Mouse (Mus musculus): ENCODE results near the gene Actl10. TPM values are rescaled to one million over a fixed set of nuclear protein-coding genes. Genes with fewer than 3 reads are reported as not detected.

The Actl10 gene
- polyA plus RNA-seq, 1 experiment from 2014 or later, result not detected

DNA sequence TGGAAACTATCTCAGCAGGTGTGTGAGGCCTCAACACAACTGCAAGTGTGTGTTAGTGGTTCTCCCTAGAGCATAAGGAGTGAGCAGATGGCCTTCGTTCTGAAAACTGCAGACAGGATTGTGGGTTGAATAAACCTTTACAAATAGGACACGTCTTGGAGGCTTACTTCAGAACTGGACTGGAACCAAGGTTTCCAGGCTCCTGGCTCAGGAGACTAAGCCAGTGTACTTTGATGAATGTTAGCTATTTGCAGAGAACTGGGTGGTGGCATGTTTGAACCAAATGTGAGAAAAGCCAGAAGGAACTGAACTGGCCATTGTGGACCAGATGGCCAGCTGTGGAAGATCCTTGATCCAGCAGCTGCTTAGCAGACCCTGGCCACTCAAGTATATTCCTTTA is 13.3 kb upstream of the Actl10 start:
- no peak for TF ChIP-seq CTCF (IDR thresholded peaks at IDR 0.05; ENCODE audit: low read depth)
- Histone ChIP-seq H3K9me3 (ENCODE audit: control insufficient read depth) (no peaks in the 10 kb centered on the region), H3K4me1 (replicated peaks; ENCODE audit: control insufficient read depth, insufficient read depth, low read length) (no peaks in the 10 kb centered on the region), H3K27ac (ENCODE audit: low read depth, low read length) (no peak overlapping the region), H3K4me3 (ENCODE audit: low read depth, low read length) (no peak overlapping the region), H3K27me3 (replicated peaks; ENCODE audit: control insufficient read depth, insufficient read depth, low read length) (no peaks in the 10 kb centered on the region), H3K36me3 (ENCODE audit: control insufficient read depth, insufficient read depth) (peaks cover 12% of the 10 kb centered on the region), H3K4me2 (replicated peaks; ENCODE audit: low read depth) (no peak overlapping the region), H3K9ac (ENCODE audit: low read depth, low read length) (no peak overlapping the region)
- ATAC-seq, result no peak
- WGBS, result 62% methylated on average over 2 of the region's 2 CpGs

DNA sequence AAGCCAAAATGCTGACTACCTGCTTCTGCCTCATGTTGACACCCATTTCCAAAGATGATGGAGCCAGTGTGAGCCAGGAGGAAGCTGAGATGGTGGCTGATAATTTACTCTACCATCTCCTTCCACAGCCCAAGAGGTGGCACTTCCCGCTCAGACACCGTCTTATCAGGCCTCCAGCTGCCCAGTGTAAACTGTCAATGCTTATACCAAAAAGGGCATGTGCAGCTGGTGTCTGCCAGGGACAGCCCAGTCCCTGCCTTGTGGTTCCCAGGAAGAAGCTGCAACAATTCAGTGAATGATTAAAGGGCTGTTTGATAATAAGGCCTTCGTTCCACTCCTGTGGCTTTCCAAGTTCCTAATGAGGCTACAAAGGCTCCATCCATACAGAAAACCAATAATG is 12.9 kb upstream of the Actl10 start:
- no peak for ATAC-seq
- H3K9me3 ChIP-seq (ENCODE audit: control insufficient read depth), result no peaks in the 10 kb centered on the region
- 38% methylated on average over 3 of the region's 3 CpGs for WGBS
- TF ChIP-seq CTCF (IDR thresholded peaks at IDR 0.05; ENCODE audit: low read depth), result no peak
- H3K9ac ChIP-seq (ENCODE audit: low read depth, low read length), result no peak overlapping the region
- H3K27me3 ChIP-seq (replicated peaks; ENCODE audit: control insufficient read depth, insufficient read depth, low read length), result no peaks in the 10 kb centered on the region
- no peak overlapping the region for H3K4me2 ChIP-seq (replicated peaks; ENCODE audit: low read depth)
- no peaks in the 10 kb centered on the region for H3K4me1 ChIP-seq (replicated peaks; ENCODE audit: control insufficient read depth, insufficient read depth, low read length)
- H3K36me3 ChIP-seq (ENCODE audit: control insufficient read depth, insufficient read depth), result peaks cover 12% of the 10 kb centered on the region
- no peak overlapping the region for H3K27ac ChIP-seq (ENCODE audit: low read depth, low read length)
- no peak overlapping the region for H3K4me3 ChIP-seq (ENCODE audit: low read depth, low read length)

DNA sequence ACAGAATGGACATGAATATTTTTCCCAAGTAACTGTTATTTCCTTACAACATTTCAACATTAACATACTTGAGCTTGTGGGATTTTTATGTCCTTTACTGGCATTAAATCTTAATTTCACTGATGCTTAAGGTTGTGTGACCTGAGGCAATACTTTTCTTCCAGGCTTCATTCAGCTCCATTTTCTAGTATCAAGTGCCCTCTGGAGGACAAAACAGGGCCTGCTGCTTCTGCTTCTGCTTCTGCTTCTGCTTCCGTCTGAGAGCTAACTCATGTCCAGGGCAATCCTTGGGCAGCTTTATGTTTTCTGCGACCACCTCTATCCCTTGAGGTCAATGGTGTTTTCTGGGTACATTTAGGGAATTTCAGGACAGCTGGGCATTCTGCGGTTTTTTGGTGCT is 11.9 kb upstream of the Actl10 start:
- Histone ChIP-seq H3K9me3 (ENCODE audit: control insufficient read depth) (no peaks in the 10 kb centered on the region), H3K36me3 (ENCODE audit: control insufficient read depth, insufficient read depth) (peaks cover 8% of the 10 kb centered on the region), H3K4me3 (ENCODE audit: low read depth, low read length) (no peak overlapping the region), H3K4me1 (replicated peaks; ENCODE audit: control insufficient read depth, insufficient read depth, low read length) (no peaks in the 10 kb centered on the region), H3K4me2 (replicated peaks; ENCODE audit: low read depth) (no peak overlapping the region), H3K9ac (ENCODE audit: low read depth, low read length) (no peak overlapping the region), H3K27me3 (replicated peaks; ENCODE audit: control insufficient read depth, insufficient read depth, low read length) (no peaks in the 10 kb centered on the region), H3K27ac (ENCODE audit: low read depth, low read length) (no peak overlapping the region)
- TF ChIP-seq CTCF (IDR thresholded peaks at IDR 0.05; ENCODE audit: low read depth), result peak; percentile 79
- WGBS, result 75% methylated on average over 3 of the region's 3 CpGs
- ATAC-seq, result no peak

DNA sequence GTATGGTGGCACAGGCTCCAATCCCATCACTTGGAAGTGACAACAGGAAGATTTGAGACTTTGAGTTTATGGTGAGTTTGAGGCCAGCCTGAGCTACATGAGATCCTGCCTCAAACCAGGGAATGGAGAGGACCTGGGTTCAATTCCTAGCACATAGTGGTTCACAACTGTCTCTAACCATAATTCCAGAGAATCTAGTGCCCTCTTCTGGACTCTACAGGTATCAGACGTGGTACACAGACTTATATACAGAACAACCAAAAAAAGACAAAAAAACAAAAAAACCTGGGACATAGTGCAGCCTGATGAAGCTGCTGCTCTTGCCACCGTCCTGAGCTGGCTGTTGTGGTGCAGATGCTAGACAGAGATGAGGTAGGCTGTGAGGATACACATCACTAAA is 9.9 kb upstream of the Actl10 start:
- Histone ChIP-seq H3K9me3 (ENCODE audit: control insufficient read depth) (no peaks in the 10 kb centered on the region), H3K9ac (ENCODE audit: low read depth, low read length) (no peak overlapping the region), H3K27me3 (replicated peaks; ENCODE audit: control insufficient read depth, insufficient read depth, low read length) (no peaks in the 10 kb centered on the region), H3K27ac (ENCODE audit: low read depth, low read length) (no peak overlapping the region), H3K4me2 (replicated peaks; ENCODE audit: low read depth) (no peak overlapping the region), H3K4me1 (replicated peaks; ENCODE audit: control insufficient read depth, insufficient read depth, low read length) (no peaks in the 10 kb centered on the region), H3K36me3 (ENCODE audit: control insufficient read depth, insufficient read depth) (no peaks in the 10 kb centered on the region), H3K4me3 (ENCODE audit: low read depth, low read length) (no peak overlapping the region)
- WGBS, result 82% methylated on average over 2 of the region's 2 CpGs
- ATAC-seq, result no peak
- TF ChIP-seq CTCF (IDR thresholded peaks at IDR 0.05; ENCODE audit: low read depth), result peak; percentile 33; the same call in 1 of the 2 replicates

DNA sequence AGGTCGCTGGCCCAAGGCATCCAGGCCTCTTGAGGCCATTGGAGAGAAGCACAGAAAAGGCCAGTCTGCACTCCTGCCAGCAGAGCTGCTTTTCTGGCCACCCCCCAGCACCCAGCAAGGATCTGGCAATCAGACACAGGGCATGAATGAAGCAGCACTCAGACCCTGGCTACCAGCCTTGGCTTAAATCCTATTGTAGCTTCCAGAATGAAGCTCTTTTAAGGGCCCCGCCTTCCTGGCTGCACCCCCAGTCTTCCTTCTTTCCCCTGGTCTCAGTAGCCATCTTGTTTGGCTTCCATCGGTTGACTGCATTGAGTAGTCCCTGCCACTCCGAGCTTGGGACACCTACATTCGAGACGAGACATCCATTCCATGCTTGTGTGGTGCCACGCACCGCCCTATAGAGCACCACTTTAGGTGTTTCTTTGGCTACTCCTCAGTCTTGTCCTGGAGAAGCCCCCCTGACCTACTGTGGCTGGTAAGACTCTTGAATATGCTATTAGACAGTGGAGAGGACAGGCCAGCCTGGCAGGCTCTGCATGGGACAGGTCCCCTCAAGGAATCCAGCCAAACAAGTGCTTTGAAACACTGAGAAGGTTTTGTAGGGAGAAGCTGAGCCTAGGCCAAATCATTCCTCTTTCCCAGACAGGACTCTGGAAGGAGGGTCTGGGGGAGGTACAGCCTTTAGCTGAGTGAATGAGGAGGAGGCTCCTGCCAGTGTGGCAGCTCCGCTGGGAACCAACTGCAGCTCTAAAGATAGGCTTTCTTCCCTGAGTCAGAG is 7.8 kb upstream of the Actl10 start:
- Histone ChIP-seq H3K4me2 (replicated peaks; ENCODE audit: low read depth) (no peak overlapping the region), H3K9me3 (ENCODE audit: control insufficient read depth) (no peaks in the 10 kb centered on the region), H3K36me3 (ENCODE audit: control insufficient read depth, insufficient read depth) (no peaks in the 10 kb centered on the region), H3K9ac (ENCODE audit: low read depth, low read length) (no peak overlapping the region), H3K4me1 (replicated peaks; ENCODE audit: control insufficient read depth, insufficient read depth, low read length) (no peaks in the 10 kb centered on the region), H3K27ac (ENCODE audit: low read depth, low read length) (no peak overlapping the region), H3K4me3 (ENCODE audit: low read depth, low read length) (no peak overlapping the region), H3K27me3 (replicated peaks; ENCODE audit: control insufficient read depth, insufficient read depth, low read length) (no peaks in the 10 kb centered on the region)
- ATAC-seq, result no peak
- 88% methylated on average over 9 of the region's 9 CpGs for WGBS
- TF ChIP-seq CTCF (IDR thresholded peaks at IDR 0.05; ENCODE audit: low read depth), result no peak

DNA sequence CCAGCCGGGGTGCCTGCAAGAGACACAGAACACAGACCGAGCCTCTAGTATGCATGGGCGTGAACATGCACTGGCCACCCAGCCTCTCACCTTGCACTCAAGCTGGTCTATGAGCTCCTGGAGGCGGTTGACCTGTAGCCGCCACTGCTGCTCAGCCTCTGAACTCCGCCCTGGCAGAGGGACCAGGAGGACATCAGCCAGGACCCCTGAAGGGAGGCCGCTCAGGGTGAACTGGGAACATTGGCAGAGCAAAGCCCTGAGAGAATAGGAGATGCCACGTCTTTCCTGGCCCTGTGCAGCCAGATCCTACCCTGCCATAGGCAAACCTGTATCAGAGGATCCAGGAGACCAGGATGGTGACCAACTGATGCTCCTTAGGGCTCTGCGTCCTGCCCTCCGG is 4.9 kb upstream of the Actl10 start, which contains the start of gene 1700003F12Rik:
1700003F12Rik (plus strand) TSS at position 375 of the 400 bp plus-strand sequence.
- ATAC-seq, result no peak
- Histone ChIP-seq H3K27ac (ENCODE audit: low read depth, low read length) (no peak within 1 kb of the TSS), H3K36me3 (ENCODE audit: control insufficient read depth, insufficient read depth) (no peaks in the 10 kb centered on the region), H3K9me3 (ENCODE audit: control insufficient read depth) (no peaks in the 10 kb centered on the region), H3K27me3 (replicated peaks; ENCODE audit: control insufficient read depth, insufficient read depth, low read length) (peaks cover 10% of the 10 kb centered on the region), H3K9ac (ENCODE audit: low read depth, low read length) (no peak within 1 kb of the TSS), H3K4me3 (ENCODE audit: low read depth, low read length) (no peak within 1 kb of the TSS), H3K4me1 (replicated peaks; ENCODE audit: control insufficient read depth, insufficient read depth, low read length) (no peaks in the 10 kb centered on the region), H3K4me2 (replicated peaks; ENCODE audit: low read depth) (no peak within 1 kb of the TSS)
- no peak for TF ChIP-seq CTCF (IDR thresholded peaks at IDR 0.05; ENCODE audit: low read depth)
- WGBS, result 90% methylated on average over 10 of the region's 10 CpGs
